ENCODE assay signal across 8 mouse cellular contexts in the genomic region with DNA sequence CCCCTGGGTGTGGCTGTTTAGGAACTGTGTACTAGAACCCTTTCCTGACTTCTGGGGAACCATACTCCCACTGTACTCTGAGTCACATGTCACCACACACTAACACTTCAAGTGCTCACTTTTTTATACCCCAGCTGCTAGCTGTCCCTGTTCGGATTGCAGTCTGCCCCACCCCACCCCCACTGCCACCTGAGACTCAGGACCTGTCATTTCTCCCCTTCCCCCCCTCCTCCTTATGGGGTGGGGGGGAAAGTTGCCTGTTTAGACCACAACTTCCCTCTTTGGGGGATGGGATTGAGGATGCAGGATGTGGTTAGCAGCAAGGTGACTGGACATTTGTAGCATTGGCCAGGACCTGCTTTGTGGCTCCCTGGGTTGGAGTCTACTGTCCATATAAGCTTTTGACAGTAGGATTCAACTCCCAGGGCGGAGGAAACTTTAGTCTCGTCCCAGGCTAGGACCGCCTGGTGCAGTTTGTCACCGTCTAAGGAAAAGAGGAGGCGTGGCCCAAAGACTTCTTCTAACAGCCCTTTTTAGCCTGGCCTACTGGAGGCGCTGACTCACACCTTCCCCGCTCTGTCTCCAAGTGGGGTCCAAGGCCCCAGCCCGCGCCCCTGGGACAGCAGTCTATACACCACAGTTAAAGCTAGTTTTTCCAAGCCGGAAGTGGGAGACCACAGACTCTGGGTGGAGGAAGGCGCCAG. TPM values are rescaled to one million over a fixed set of nuclear protein-coding genes. Genes with fewer than 3 reads are reported as not detected.
A peak's percentile ranks its signal among the peaks of the same experiment; 100 is the strongest.
DNase-seq lines count a peak whose midpoint lies in the region; ATAC-seq lines count a peak whose summit lies in the region.

No protein-coding gene starts in this region.

- H3K36me3 ChIP-seq in neural tube, embryonic 15.5 days, result no peaks in the 10 kb centered on the region

- DNase-seq in embryo, embryonic 10 days (ENCODE audit: low spot score), result peak; percentile 27
- no peak for DNase-seq in embryo, embryonic 9.5 days (ENCODE audit: extremely low spot score)
- peak; percentile 42 to 49 for DNase-seq in spleen, adult 18-20 months
- no peak for DNase-seq in spleen, postnatal 14 days (ENCODE audit: low spot score in 2 of 2)
- DNase-seq in kidney, postnatal 4 days, result peak; percentile 54 to 70
- DNase-seq in cerebellum, postnatal 10 days, result no peak
- DNase-seq in cerebellum, postnatal 25 days, result no peak

- H3K4me2 ChIP-seq in neural tube, embryonic 15.5 days, result peak overlapping the region; percentile 55

- no peak overlapping the region for H3K4me3 ChIP-seq in neural tube, embryonic 15.5 days (replicated peaks)

- WGBS in neural tube, embryonic 15.5 days, result 45% methylated on average over 12 of the region's 12 CpGs

- no peaks in the 10 kb centered on the region for H3K27me3 ChIP-seq in neural tube, embryonic 15.5 days (replicated peaks)

- H3K27ac ChIP-seq in neural tube, embryonic 15.5 days (replicated peaks), result no peak overlapping the region

- ATAC-seq in neural tube, embryonic 15.5 days (ENCODE audit: low FRiP score), result no peak

- peaks cover 3% of the 10 kb centered on the region for H3K4me1 ChIP-seq in neural tube, embryonic 15.5 days

- H3K9ac ChIP-seq in neural tube, embryonic 15.5 days (replicated peaks), result no peak overlapping the region

- H3K9me3 ChIP-seq in neural tube, embryonic 15.5 days (replicated peaks), result no peaks in the 10 kb centered on the region

RNA-seq across cellular contexts. Expression of gene Plp2, which starts 2.5 kb away (rescaled TPM):
- polyA plus RNA-seq in neural tube, embryonic 15.5 days (2015; fragmentation: Nextera tagmentation; extraction: Ambion mirVana), result 20.3 and 50.6 TPM in 2 replicates

RNA-seq across cellular contexts. Expression of gene Magix, which starts 7.3 kb away (rescaled TPM):
- polyA plus RNA-seq in neural tube, embryonic 15.5 days (2015; fragmentation: Nextera tagmentation; extraction: Ambion mirVana), result 0.13 TPM in 1 of 2 replicates, not detected in the other

RNA-seq across cellular contexts. Expression of gene Prickle3, which starts 16.7 kb away (rescaled TPM):
- polyA plus RNA-seq in neural tube, embryonic 15.5 days (2015; fragmentation: Nextera tagmentation; extraction: Ambion mirVana), result 1.7 and 3.8 TPM in 2 replicates

RNA-seq across cellular contexts. Expression of gene Gpkow, which starts 23.2 kb away (rescaled TPM):
- polyA plus RNA-seq in neural tube, embryonic 15.5 days (2015; fragmentation: Nextera tagmentation; extraction: Ambion mirVana), result 46.0 and 46.5 TPM in 2 replicates

RNA-seq across cellular contexts. Expression of gene Syp, which starts 35.5 kb away (rescaled TPM):
- polyA plus RNA-seq in neural tube, embryonic 15.5 days (2015; fragmentation: Nextera tagmentation; extraction: Ambion mirVana), result 195 and 223 TPM in 2 replicates

Comparison
In these comparisons a context has a peak if more than half of its experiments do, and no peak if none do; other contexts are left out.
1. DNase-seq: peak in embryo, embryonic 10 days (single experiment), spleen, adult 18-20 months (2 of 2) and kidney, postnatal 4 days (2 of 2); none in embryo, embryonic 9.5 days (single experiment), spleen, postnatal 14 days (0 of 2), cerebellum, postnatal 10 days (0 of 2) and cerebellum, postnatal 25 days (0 of 2).